Mouse (Mus musculus): ENCODE data around the gene Capzb. TPM values are rescaled to one million over a fixed set of nuclear protein-coding genes. Genes with fewer than 3 reads are reported as not detected.

Gene Capzb
- total RNA-seq, 2 experiments from 2014 or later = 343 to 357 TPM

GRCm38 (mm10) chr4:139281791-139282345, 89.2 kb downstream of the Capzb start:
- intact Hi-C loops (cut with DNase I) = no loop called here
- DNase-seq (ENCODE audit: extremely low spot score in 1 of 2, low spot score in 2 of 2) = no peak

GRCm38 (mm10) chr4:139282955-139283417, 90.3 kb downstream of the Capzb start:
- intact Hi-C loops (cut with DNase I) = no loop called here
- peak in 1 of 2 experiments; percentile 61 for DNase-seq (ENCODE audit: extremely low spot score in 1 of 2, low spot score in 2 of 2)

- intact Hi-C loops (cut with DNase I) = loop anchor here (5.0 kb wide), 1 partner anchor 198 kb away; no protein-coding TSS in a partner anchor
- peak in 1 of 2 experiments; percentile 27 for DNase-seq (ENCODE audit: extremely low spot score in 1 of 2, low spot score in 2 of 2)
These were observed 92.2 kb downstream of the Capzb start for GRCm38 (mm10) chr4:139284877-139285276.

GRCm38 (mm10) chr4:139286234-139286633, 93.5 kb downstream of the Capzb start:
- DNase-seq (ENCODE audit: extremely low spot score in 1 of 2, low spot score in 2 of 2) = peak in 1 of 2 experiments; percentile 31
- intact Hi-C loops (cut with DNase I) = loop anchor here (5.0 kb wide), 1 partner anchor 199 kb away; no protein-coding TSS in a partner anchor

- intact Hi-C loops (cut with DNase I) = loop anchor here (5.0 kb wide), 1 partner anchor 200 kb away; no protein-coding TSS in a partner anchor
- peak; percentile 48 to 87 for DNase-seq (ENCODE audit: extremely low spot score in 1 of 2, low spot score in 2 of 2)
These were observed 94.6 kb downstream of the Capzb start for GRCm38 (mm10) chr4:139287122-139287863.

- peak; percentile 53 to 74 for DNase-seq (ENCODE audit: extremely low spot score in 1 of 2, low spot score in 2 of 2)
- intact Hi-C loops (cut with DNase I) = loop anchor here (5.0 kb wide), 1 partner anchor 202 kb away; no protein-coding TSS in a partner anchor
These were observed 96.3 kb downstream of the Capzb start for GRCm38 (mm10) chr4:139289017-139289416.

- peak in 1 of 2 experiments; percentile 23 for DNase-seq (ENCODE audit: extremely low spot score in 1 of 2, low spot score in 2 of 2)
- intact Hi-C loops (cut with DNase I) = no loop called here
These were observed 98.4 kb downstream of the Capzb start for GRCm38 (mm10) chr4:139291099-139291498.

- intact Hi-C loops (cut with DNase I) = no loop called here
- peak in 1 of 2 experiments; percentile 35 for DNase-seq (ENCODE audit: extremely low spot score in 1 of 2, low spot score in 2 of 2)
These were observed 99.3 kb downstream of the Capzb start for GRCm38 (mm10) chr4:139292038-139292437.

GRCm38 (mm10) chr4:139297566-139297965, 104.9 kb downstream of the Capzb start:
- intact Hi-C loops (cut with DNase I) = no loop called here
- DNase-seq (ENCODE audit: extremely low spot score in 1 of 2, low spot score in 2 of 2) = peak in 1 of 2 experiments; percentile 68

GRCm38 (mm10) chr4:139298671-139299366, 106.1 kb downstream of the Capzb start:
- DNase-seq (ENCODE audit: extremely low spot score in 1 of 2, low spot score in 2 of 2) = no peak
- intact Hi-C loops (cut with DNase I) = no loop called here

GRCm38 (mm10) chr4:139301780-139302179, 109.1 kb downstream of the Capzb start:
- no peak for DNase-seq (ENCODE audit: extremely low spot score in 1 of 2, low spot score in 2 of 2)
- intact Hi-C loops (cut with DNase I) = no loop called here

- intact Hi-C loops (cut with DNase I) = no loop called here
These were observed 109.5 kb downstream of the Capzb start for GRCm38 (mm10) chr4:139302241-139302640.

GRCm38 (mm10) chr4:139305521-139305920, 112.8 kb downstream of the Capzb start:
- intact Hi-C loops (cut with DNase I) = no loop called here
- DNase-seq (ENCODE audit: extremely low spot score in 1 of 2, low spot score in 2 of 2) = no peak

More at GRCm38 (mm10) chr4:139302241-139302640, 109.5 kb downstream of the Capzb start:
- no peak for DNase-seq (ENCODE audit: extremely low spot score in 1 of 2, low spot score in 2 of 2)

- DNase-seq (ENCODE audit: extremely low spot score in 1 of 2, low spot score in 2 of 2) = peak in 1 of 2 experiments; percentile 37
- intact Hi-C loops (cut with DNase I) = no loop called here
These were observed 115.2 kb downstream of the Capzb start for GRCm38 (mm10) chr4:139307916-139308315.

- intact Hi-C loops (cut with DNase I) = no loop called here
- no peak for DNase-seq (ENCODE audit: extremely low spot score in 1 of 2, low spot score in 2 of 2)
These were observed 117.0 kb downstream of the Capzb start for GRCm38 (mm10) chr4:139309651-139310050.

- DNase-seq (ENCODE audit: extremely low spot score in 1 of 2, low spot score in 2 of 2) = peak; percentile 95 to 97
- intact Hi-C loops (cut with DNase I) = no loop called here
These were observed 117.6 kb downstream of the Capzb start, which contains the start of the genes Pqlc2 and Akr7a5 for GRCm38 (mm10) chr4:139310171-139310898. TSS of gene Pqlc2 (minus strand) at chr4:139310708. TSS of gene Akr7a5 (plus strand) at chr4:139310744.

- no peak for DNase-seq (ENCODE audit: extremely low spot score in 1 of 2, low spot score in 2 of 2)
- intact Hi-C loops (cut with DNase I) = no loop called here
These were observed 118.4 kb downstream of the Capzb start for GRCm38 (mm10) chr4:139310899-139311701.

- DNase-seq (ENCODE audit: extremely low spot score in 1 of 2, low spot score in 2 of 2) = no peak
- intact Hi-C loops (cut with DNase I) = no loop called here
These were observed 119.0 kb downstream of the Capzb start for GRCm38 (mm10) chr4:139311707-139312106.

Data from left cerebral cortex, postnatal 10 days (tissue).